Mouse (Mus musculus): ENCODE results near the gene Poc1b.
"Not testable (repeated sequence)": the region's sequence is repeated elsewhere in the genome, so short reads cannot be mapped to it uniquely, and the experiment has no call there.

- not testable (repeated sequence) for TF ChIP-seq CTCF (IDR thresholded peaks at IDR 0.05; ENCODE audit: insufficient read depth, low read length); POLR2A (IDR thresholded peaks at IDR 0.05; ENCODE audit: borderline replicate concordance, extremely low read depth, low read depth, low read length)
Measured at GRCm38 (mm10) chr10:99216570-99216969, 109.7 kb downstream of the Poc1b start.

Data from lung, adult 2 months (tissue).